Mouse (Mus musculus) heart, adult 2 months (tissue): ENCODE measurements at regions not wholly inside any gene's neighbourhood (a gene's known extent, or its start where the extent isn't known, plus 50 kb on each side); places are given as distances from the start of the nearest gene placed in this dataset.

Experiments
- CTCF ChIP-seq: fragments of 200-600 bp; IDR thresholded peaks from 2 replicates; pipeline ENCODE4 v1.8.1; 2022; ENCODE audit warnings: antibody characterized with exemption, mild to moderate bottlenecking, moderate library complexity
- EP300 ChIP-seq: fragments of 200-500 bp; IDR thresholded peaks from 2 replicates; pipeline ENCODE4 v1.6.1; 2011; ENCODE audit warnings: low read depth, low read length, control low read depth; ENCODE audit not compliant: insufficient read depth
- POLR2A ChIP-seq: fragments of 200-500 bp; IDR thresholded peaks from 2 replicates; pipeline ENCODE4 v1.6.1; 2011; ENCODE audit warnings: mild to moderate bottlenecking, low read depth, low read length, control low read depth; ENCODE audit not compliant: insufficient read depth

GRCm38 (mm10) chr10:66861421-66861820 is 234.5 kb upstream of the Jmjd1c start:
- TF ChIP-seq EP300: no peak
- TF ChIP-seq CTCF: no peak
- no peak for TF ChIP-seq POLR2A
